Mouse (Mus musculus) common myeloid progenitor, adult 5-6 weeks (primary cell): ENCODE measurements around the gene Gm11634. TPM values are rescaled to one million over a fixed set of nuclear protein-coding genes. Genes with fewer than 3 reads are reported as not detected.
"Not testable (repeated sequence)": the region's sequence is repeated elsewhere in the genome, so short reads cannot be mapped to it uniquely, and the experiment has no call there.

Experiments
- ATAC-seq: replicated peaks from 2 replicates; pipeline ENCODE4 v1.8.0; 2016; ENCODE audit warnings: low read depth, mild to moderate bottlenecking, moderate TSS enrichment, inconsistent platforms; ENCODE audit not compliant: poor library complexity, severe bottlenecking
- total RNA-seq: library from RNA; stranded (forward); fragments of 200-1000, 187-1606 nt; gene quantifications from 2 replicates; pipeline ENCODE4 v1.2.3, GENCODE M21; 2017

Gm11634 gene
- total RNA-seq = not detected in 2 replicates

GRCm38 (mm10) chr11:101599156-101599555 is at the start of gene Gm11634:
TSS of gene Gm11634 (minus strand) at chr11:101599256.
- ATAC-seq = no peak

- ATAC-seq = not testable (repeated sequence)
Observed at GRCm38 (mm10) chr11:101647093-101647492, 48.0 kb upstream of the Gm11634 start.

- ATAC-seq = not testable (repeated sequence)
Observed at GRCm38 (mm10) chr11:101646283-101646794, 47.3 kb upstream of the Gm11634 start.

- peak; percentile 74 for ATAC-seq
Observed at GRCm38 (mm10) chr11:101645411-101646282, 46.6 kb upstream of the Gm11634 start.

- ATAC-seq = not testable (repeated sequence)
Observed at GRCm38 (mm10) chr11:101645043-101645410, 46.0 kb upstream of the Gm11634 start.

GRCm38 (mm10) chr11:101644591-101644990 is 45.5 kb upstream of the Gm11634 start:
- ATAC-seq = no peak

GRCm38 (mm10) chr11:101642931-101643330 is 43.9 kb upstream of the Gm11634 start:
- no peak for ATAC-seq

- ATAC-seq = peak; percentile 74
Observed at GRCm38 (mm10) chr11:101641710-101642642, 42.9 kb upstream of the Gm11634 start.

GRCm38 (mm10) chr11:101640857-101641709 is 42.0 kb upstream of the Gm11634 start:
- ATAC-seq = peak; percentile 33

GRCm38 (mm10) chr11:101639761-101640160 is 40.7 kb upstream of the Gm11634 start:
- ATAC-seq = no peak

GRCm38 (mm10) chr11:101635660-101636059 is 36.6 kb upstream of the Gm11634 start:
- no peak for ATAC-seq

GRCm38 (mm10) chr11:101628733-101629417 is 29.8 kb upstream of the Gm11634 start:
- ATAC-seq = not testable (repeated sequence)

- peak; percentile 79 for ATAC-seq
Observed at GRCm38 (mm10) chr11:101627857-101628559, 29.0 kb upstream of the Gm11634 start.

- peak; percentile 66 for ATAC-seq
Observed at GRCm38 (mm10) chr11:101626995-101627856, 28.2 kb upstream of the Gm11634 start, which contains the start of gene Rdm1. TSS of gene Rdm1 (plus strand) at chr11:101627195.

- peak; percentile 1; the same call in 1 of the 2 replicates for ATAC-seq
Observed at GRCm38 (mm10) chr11:101626649-101626994, 27.6 kb upstream of the Gm11634 start.

GRCm38 (mm10) chr11:101620022-101620655 is 21.1 kb upstream of the Gm11634 start:
- not testable (repeated sequence) for ATAC-seq

- ATAC-seq = no peak
Observed at GRCm38 (mm10) chr11:101618596-101618995, 19.5 kb upstream of the Gm11634 start.
